In genomic region chr1:39867142-39867525, GRCm38 (mm10) we compare ENCODE assay signal across 15 mouse cellular contexts. TPM values are rescaled to one million over a fixed set of nuclear protein-coding genes. Genes with fewer than 3 reads are reported as not detected.
DNase-seq lines count a peak whose midpoint lies in the region; ATAC-seq lines count a peak whose summit lies in the region.
"Had no signal": no experiment of that assay in that cellular context is flagged by ENCODE, and none has a peak within 500 bp of the region (broad histone marks: within the 10 kb centered on the region; RNA-seq: fewer than 3 reads in every experiment).

No protein-coding gene starts in this region.

- no peak overlapping the region for H3K4me3 ChIP-seq in heart, embryonic 10.5 days
- H3K4me3 ChIP-seq in intestine, embryonic 16.5 days (ENCODE audit: low read length), result no peak overlapping the region
- no peak overlapping the region for H3K4me3 ChIP-seq in midbrain, embryonic 16.5 days (ENCODE audit: low read depth, low read length)
- H3K4me3 ChIP-seq: embryonic facial prominence, embryonic 15.5 days; forebrain, embryonic 15.5 days; hindbrain, embryonic 13.5 days; limb, embryonic 12.5 days; midbrain, embryonic 10.5 days; myocyte had no signal

- ATAC-seq in intestine, embryonic 16.5 days, result 0 out of 2 replicates have a peak, but pooled peaks have one; percentile 11
- no peak for ATAC-seq in frontal cortex, adult (ENCODE audit: low TSS enrichment)
- ATAC-seq in midbrain, embryonic 16.5 days, result no peak
- ATAC-seq: forebrain, embryonic 15.5 days had no signal

- H3K27me3 ChIP-seq in heart, embryonic 10.5 days (ENCODE audit: insufficient read depth, poor library complexity, severe bottlenecking), result no peaks in the 10 kb centered on the region
- H3K27me3 ChIP-seq in intestine, embryonic 16.5 days (replicated peaks; ENCODE audit: control insufficient read depth, insufficient read depth, low read length), result no peaks in the 10 kb centered on the region
- H3K27me3 ChIP-seq in midbrain, embryonic 16.5 days (ENCODE audit: control insufficient read depth, insufficient read depth, low read depth, low read length), result no peaks in the 10 kb centered on the region
- H3K27me3 ChIP-seq: embryonic facial prominence, embryonic 15.5 days; forebrain, embryonic 15.5 days; hindbrain, embryonic 13.5 days; limb, embryonic 12.5 days had no signal

- peaks cover 38% of the 10 kb centered on the region for H3K4me1 ChIP-seq in heart, embryonic 10.5 days
- H3K4me1 ChIP-seq in intestine, embryonic 16.5 days (ENCODE audit: control insufficient read depth, insufficient read depth, low read length), result peaks cover 27% of the 10 kb centered on the region
- no peaks in the 10 kb centered on the region; the same call in 1 of the 2 replicates for H3K4me1 ChIP-seq in midbrain, embryonic 16.5 days (ENCODE audit: control insufficient read depth, insufficient read depth, low read length)

- H3K4me2 ChIP-seq in intestine, embryonic 16.5 days (ENCODE audit: low read depth, low read length), result no peak overlapping the region
- no peak overlapping the region for H3K4me2 ChIP-seq in midbrain, embryonic 16.5 days (ENCODE audit: low read length)
- H3K4me2 ChIP-seq: embryonic facial prominence, embryonic 15.5 days; forebrain, embryonic 15.5 days; hindbrain, embryonic 13.5 days had no signal

- no peaks in the 10 kb centered on the region for H3K36me3 ChIP-seq in heart, embryonic 10.5 days
- no peaks in the 10 kb centered on the region for H3K36me3 ChIP-seq in intestine, embryonic 16.5 days (ENCODE audit: control insufficient read depth, insufficient read depth, low read length)
- H3K36me3 ChIP-seq in midbrain, embryonic 16.5 days (ENCODE audit: control insufficient read depth, insufficient read depth, low read length), result no peaks in the 10 kb centered on the region
- H3K36me3 ChIP-seq: embryonic facial prominence, embryonic 15.5 days; forebrain, embryonic 15.5 days; hindbrain, embryonic 13.5 days; limb, embryonic 12.5 days; midbrain, embryonic 10.5 days had no signal

- no peak overlapping the region for H3K9ac ChIP-seq in intestine, embryonic 16.5 days (ENCODE audit: low read depth, low read length)
- no peak overlapping the region for H3K9ac ChIP-seq in midbrain, embryonic 16.5 days (ENCODE audit: low read depth, low read length)
- H3K9ac ChIP-seq: embryonic facial prominence, embryonic 15.5 days; forebrain, embryonic 15.5 days; hindbrain, embryonic 13.5 days; limb, embryonic 12.5 days had no signal

- DNase-seq in heart, embryonic 10.5 days (ENCODE audit: low spot score), result no peak
- DNase-seq in heart, adult 18-20 months, result no peak
- DNase-seq in MN1 (ENCODE audit: low spot score), result peak; percentile 29
- peak; percentile 72 for DNase-seq in cerebellum, adult 9-10 months
- DNase-seq in retina, embryonic 14.5 days (ENCODE audit: low spot score), result no peak
- DNase-seq: layer of hippocampus, postnatal 36 days had no signal

- H3K9me3 ChIP-seq in heart, embryonic 10.5 days, result no peaks in the 10 kb centered on the region
- H3K9me3 ChIP-seq in intestine, embryonic 16.5 days (ENCODE audit: control insufficient read depth, low read length), result no peaks in the 10 kb centered on the region
- H3K9me3 ChIP-seq in midbrain, embryonic 16.5 days (replicated peaks; ENCODE audit: control insufficient read depth, low read length, poor library complexity, severe bottlenecking), result no peaks in the 10 kb centered on the region
- H3K9me3 ChIP-seq: embryonic facial prominence, embryonic 15.5 days; forebrain, embryonic 15.5 days; hindbrain, embryonic 13.5 days; limb, embryonic 12.5 days; midbrain, embryonic 10.5 days had no signal

- 60% methylated on average over 7 of the region's 7 CpGs for WGBS in heart, embryonic 10.5 days
- WGBS in intestine, embryonic 16.5 days, result 55% methylated on average over 7 of the region's 7 CpGs
- 85% methylated on average over 7 of the region's 7 CpGs for WGBS in midbrain, embryonic 16.5 days

- peak overlapping the region; percentile 75; the same call in 1 of the 2 replicates for H3K27ac ChIP-seq in heart, embryonic 10.5 days
- no peak overlapping the region for H3K27ac ChIP-seq in intestine, embryonic 16.5 days (ENCODE audit: low read length)
- H3K27ac ChIP-seq in midbrain, embryonic 16.5 days (ENCODE audit: low read length), result no peak overlapping the region
- H3K27ac ChIP-seq: embryonic facial prominence, embryonic 15.5 days; forebrain, embryonic 15.5 days; hindbrain, embryonic 13.5 days; midbrain, embryonic 10.5 days had no signal

RNA-seq across cellular contexts. Expression of gene Map4k4, which starts 33.6 kb away (rescaled TPM):
- polyA plus RNA-seq in heart, embryonic 10.5 days (2016; fragmentation: Nextera tagmentation; extraction: Ambion mirVana), result 19.0 and 24.7 TPM in 2 replicates
- 100 to 1,000 TPM; 108 to 109 TPM for total RNA-seq in heart, adult 18-20 months (2021)
- 10.1 TPM in 2 replicates for polyA plus RNA-seq in intestine, embryonic 16.5 days (2015; fragmentation: Nextera tagmentation; extraction: Ambion mirVana)
- 31.4 and 38.4 TPM in 2 replicates for polyA plus RNA-seq in midbrain, embryonic 16.5 days (2015; fragmentation: Nextera tagmentation; extraction: Ambion mirVana)

Comparison
In these comparisons a context has a peak if more than half of its experiments do, and no peak if none do; other contexts are left out.
1. DNase-seq: peak in MN1 (single experiment) and cerebellum, adult 9-10 months (single experiment); none in heart, embryonic 10.5 days (single experiment), heart, adult 18-20 months (0 of 2) and retina, embryonic 14.5 days (single experiment).